Mouse (Mus musculus) CH12.LX (cell line): ENCODE results near the gene Ttn.

ENCODE experiments used
- CTCF ChIP-seq, 2 experiments: IDR thresholded peaks in 1 of 2; conservative IDR thresholded peaks in 1 of 2; 2 replicates each; pipeline ENCODE4 v1.5.1; 2011 to 2012; ENCODE audit warnings: low read depth in 2 of 2, low read length in 2 of 2, improper control_type of control experiment in 1 of 2, inconsistent platforms in 1 of 2, mild to moderate bottlenecking in 1 of 2, moderate library complexity in 1 of 2
- EP300 ChIP-seq: IDR thresholded peaks from 2 replicates; pipeline ENCODE4 v1.6.1; 2011; ENCODE audit warnings: low read length, improper control_type of control experiment
- SMC3 ChIP-seq: IDR thresholded peaks from 2 replicates; pipeline ENCODE4 v1.6.1; 2011; ENCODE audit warnings: low read depth, low read length, improper control_type of control experiment
- TCF12 ChIP-seq: IDR thresholded peaks from 2 replicates; pipeline ENCODE4 v1.6.1; 2014; ENCODE audit warnings: low read depth, mild to moderate bottlenecking, inconsistent platforms, low read length, improper control_type of control experiment

DNA sequence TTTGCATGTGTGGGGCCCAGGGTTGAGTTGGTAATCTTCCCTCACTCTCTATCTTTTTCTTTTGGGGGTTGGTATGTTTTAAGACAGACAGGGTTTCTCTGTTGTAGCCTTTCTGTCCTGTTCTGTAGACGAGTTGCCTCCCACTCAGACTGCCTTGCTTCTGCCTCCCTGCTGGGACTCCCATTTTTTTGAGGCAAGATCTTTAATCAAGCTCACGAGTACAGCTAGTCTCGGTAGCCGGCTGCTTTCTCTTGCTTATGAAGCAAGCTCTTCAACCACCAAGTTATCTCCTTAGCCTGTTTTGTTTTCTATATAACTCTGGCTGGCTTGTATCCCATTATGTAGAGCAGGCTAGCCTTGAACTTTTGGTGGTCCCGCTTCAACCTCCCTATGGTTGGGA, 288.6 kb downstream of the Ttn start:
- no peak for TF ChIP-seq CTCF (conservative IDR thresholded peaks at IDR 0.05 in 1 of 2, IDR thresholded peaks at IDR 0.05 in 1 of 2; ENCODE audit: low read depth in 2 of 2, low read length in 2 of 2)
- no peak for TF ChIP-seq TCF12
- TF ChIP-seq SMC3: no peak
- TF ChIP-seq EP300: no peak
